In genomic region chr7:16993651-16994399, GRCm38 (mm10) we compare ENCODE assay signal across 8 mouse cellular contexts. TPM values are rescaled to one million over a fixed set of nuclear protein-coding genes. Genes with fewer than 3 reads are reported as not detected.
DNase-seq lines count a peak whose midpoint lies in the region; ATAC-seq lines count a peak whose summit lies in the region.

No protein-coding gene starts in this region.

- H3K27ac ChIP-seq in lung, embryonic 16.5 days (ENCODE audit: low read length), result peak overlapping the region; percentile 91

- H3K36me3 ChIP-seq in lung, embryonic 16.5 days (ENCODE audit: control insufficient read depth, insufficient read depth, low read length), result peaks cover 2% of the 10 kb centered on the region

- peak; percentile 95 for ATAC-seq in lung, embryonic 16.5 days (ENCODE audit: low read depth)

- H3K4me2 ChIP-seq in lung, embryonic 16.5 days (ENCODE audit: low read depth, low read length), result peak overlapping the region; percentile 85

- no peaks in the 10 kb centered on the region for H3K27me3 ChIP-seq in lung, embryonic 16.5 days (ENCODE audit: control insufficient read depth, insufficient read depth, low read depth, low read length)

- peak overlapping the region; percentile 77 for H3K4me3 ChIP-seq in lung, embryonic 16.5 days (ENCODE audit: low read length)

- H3K4me1 ChIP-seq in lung, embryonic 16.5 days (replicated peaks; ENCODE audit: control insufficient read depth, insufficient read depth, low read length), result peaks cover 48% of the 10 kb centered on the region

- H3K9me3 ChIP-seq in lung, embryonic 16.5 days (ENCODE audit: control insufficient read depth, low read length), result no peaks in the 10 kb centered on the region

- peak; percentile 42 to 67 for DNase-seq in cerebellum, postnatal 10 days
- no peak for DNase-seq in cerebellum, postnatal 14 days
- peak; percentile 88 for DNase-seq in embryo, embryonic 9.5 days (ENCODE audit: extremely low spot score)
- DNase-seq in heart, adult 9 months (ENCODE audit: low spot score in 2 of 2), result peak; percentile 87 to 89
- peak; percentile 44 to 57 for DNase-seq in kidney, adult 8-10 months
- peak; percentile 80 for DNase-seq in ovary, postnatal 10 days (ENCODE audit: low spot score)
- no peak for DNase-seq in thymus, postnatal 10 days (ENCODE audit: low spot score in 2 of 2)

- H3K9ac ChIP-seq in lung, embryonic 16.5 days (ENCODE audit: low read length), result peak overlapping the region; percentile 84

- WGBS in lung, embryonic 16.5 days, result under 1% methylated on average over 27 of the region's 27 CpGs

RNA-seq across cellular contexts. Expression of gene Ccdc8, which starts 1.3 kb away (rescaled TPM):
- polyA plus RNA-seq in lung, embryonic 16.5 days (2015; fragmentation: Nextera tagmentation; extraction: Ambion mirVana), result 41.7 and 43.8 TPM in 2 replicates

RNA-seq across cellular contexts. Expression of gene Gm42372, which starts 10.9 kb away (rescaled TPM):
- 0.15 and 0.29 TPM in 2 replicates for polyA plus RNA-seq in lung, embryonic 16.5 days (2015; fragmentation: Nextera tagmentation; extraction: Ambion mirVana)

RNA-seq across cellular contexts. Expression of gene Ppp5c, which starts 33.9 kb away (rescaled TPM):
- 104 and 105 TPM in 2 replicates for polyA plus RNA-seq in lung, embryonic 16.5 days (2015; fragmentation: Nextera tagmentation; extraction: Ambion mirVana)

RNA-seq across cellular contexts. Expression of gene Pnmal1, which starts 34.3 kb away (rescaled TPM):
- 0.20 and 0.49 TPM in 2 replicates for polyA plus RNA-seq in lung, embryonic 16.5 days (2015; fragmentation: Nextera tagmentation; extraction: Ambion mirVana)

RNA-seq across cellular contexts. Expression of gene Pnmal2, which starts 49.3 kb away (rescaled TPM):
- 5.1 and 5.5 TPM in 2 replicates for polyA plus RNA-seq in lung, embryonic 16.5 days (2015; fragmentation: Nextera tagmentation; extraction: Ambion mirVana)

Comparison
In these comparisons a context has a peak if more than half of its experiments do, and no peak if none do; other contexts are left out.
1. DNase-seq: peak in cerebellum, postnatal 10 days (2 of 2), embryo, embryonic 9.5 days (single experiment), heart, adult 9 months (2 of 2), kidney, adult 8-10 months (2 of 2) and ovary, postnatal 10 days (single experiment); none in cerebellum, postnatal 14 days (0 of 2) and thymus, postnatal 10 days (0 of 2).